Mouse (Mus musculus) liver, embryonic 14.5 days (tissue): ENCODE results near the gene Zbtb44. TPM values are rescaled to one million over a fixed set of nuclear protein-coding genes. Genes with fewer than 3 reads are reported as not detected.

Experiments used
- ATAC-seq: fragments of 200-750 bp; cut with Nextera tagmentation; 2 replicates; pipeline ENCODE4 v1.8.0; 2017; ENCODE audit warnings: moderate number of reproducible peaks, mild to moderate bottlenecking, moderate library complexity; ENCODE audit not compliant: insufficient read depth
- DNase-seq, 3 experiments: peaks; one replicate each; pipeline ENCODE4 v3.0.0-alpha.2; 2012 to 2013; ENCODE audit warnings: low read depth in 3 of 3, low spot score in 3 of 3
- H3K27ac ChIP-seq: fragments of 300-500 bp; sonication (generic); 2 replicates; pipeline ENCODE4 v1.5.1; 2014; ENCODE audit warnings: moderate library complexity, mild to moderate bottlenecking, control low read depth, inconsistent platforms
- H3K27me3 ChIP-seq: fragments of 300-500 bp; sonication (generic); 2 replicates; pipeline ENCODE4 v1.6.1; 2014; ENCODE audit warnings: mild to moderate bottlenecking, low read length, moderate library complexity; ENCODE audit not compliant: control insufficient read depth, insufficient read depth
- H3K36me3 ChIP-seq: fragments of 300-500 bp; sonication (generic); replicated peaks from 2 replicates; pipeline ENCODE4 v1.6.1; 2014; ENCODE audit warnings: low read depth; ENCODE audit not compliant: control insufficient read depth, insufficient read depth
- H3K4me1 ChIP-seq, 2 experiments: fragments of 200-500 bp in 1 of 2; fragments of 300-500 bp in 1 of 2; sonication (generic) in 1 of 2; replicated peaks; 2 replicates each; pipeline ENCODE4 v1.6.1; 2012 to 2014; ENCODE audit warnings: antibody characterized with exemption in 1 of 2, inconsistent platforms in 1 of 2, low read length in 1 of 2; ENCODE audit not compliant: control insufficient read depth in 2 of 2, insufficient read depth in 2 of 2
- H3K4me2 ChIP-seq: fragments of 300-500 bp; sonication (generic); 2 replicates; pipeline ENCODE4 v1.6.1; 2014; ENCODE audit warnings: low read depth, mild to moderate bottlenecking, control low read depth, moderate library complexity
- H3K4me3 ChIP-seq, 2 experiments: fragments of 200-500 bp in 1 of 2; fragments of 300-500 bp in 1 of 2; sonication (generic) in 1 of 2; 2 replicates each; pipeline ENCODE4 v1.5.1; 2012 to 2014; ENCODE audit warnings: low read depth in 2 of 2, low read length in 2 of 2, mild to moderate bottlenecking in 2 of 2, control low read depth in 1 of 2, inconsistent platforms in 1 of 2, moderate library complexity in 1 of 2; ENCODE audit not compliant: insufficient read depth in 1 of 2
- H3K9ac ChIP-seq: fragments of 300-500 bp; sonication (generic); replicated peaks from 2 replicates; pipeline ENCODE4 v1.6.1; 2014; ENCODE audit warnings: mild to moderate bottlenecking, control low read depth, moderate library complexity
- H3K9me3 ChIP-seq: fragments of 300-500 bp; sonication (generic); 2 replicates; pipeline ENCODE4 v1.6.1; 2016; ENCODE audit warnings: low read length, mixed read lengths; ENCODE audit not compliant: control insufficient read depth
- CTCF ChIP-seq: IDR thresholded peaks from 2 replicates; pipeline ENCODE4 v1.5.1; 2016; ENCODE audit warnings: antibody characterized with exemption, low read depth, control low read depth
- EP300 ChIP-seq: IDR thresholded peaks from 2 replicates; pipeline ENCODE4 v1.6.1; 2016; ENCODE audit warnings: antibody characterized with exemption, low read depth
- WGBS: fragments of 180-500 bp; shearing (Covaris S2); extraction: QIAGEN DNeasy Blood & Tissue Kit; methylation state at CpG from one replicate; pipeline ENCODE4 v1.1.7; 2014; ENCODE audit not compliant: insufficient replicate concordance; 5-methylcytosine and 5-hydroxymethylcytosine counted together
- polyA plus RNA-seq, 2 experiments: library from polyadenylated mRNA; depleted of rRNA in 1 of 2; stranded (reverse) in 1 of 2; unstranded in 1 of 2; fragments of >200 nt; fragmentation: Nextera tagmentation in 1 of 2; extraction: Ambion mirVana in 1 of 2; gene quantifications; 2 replicates each; pipeline versions ENCODE4 v1.2.1 to v1.2.3; 2012 to 2014

Zbtb44 gene
- polyA plus RNA-seq, 2 experiments = 4.0 to 6.3 TPM

- no peak overlapping the region for H3K4me3 ChIP-seq
- DNase-seq = no peak
- no peak overlapping the region for H3K4me2 ChIP-seq
- no peak overlapping the region for H3K9ac ChIP-seq
- TF ChIP-seq EP300 (no peak), CTCF (no peak)
- ATAC-seq = no peak
- H3K4me1 ChIP-seq = no peaks in the 10 kb centered on the region
- H3K27me3 ChIP-seq = no peaks in the 10 kb centered on the region
- 57% methylated on average over 4 of the region's 4 CpGs for WGBS
- no peaks in the 10 kb centered on the region for H3K9me3 ChIP-seq
- no peaks in the 10 kb centered on the region for H3K36me3 ChIP-seq
- H3K27ac ChIP-seq = no peak overlapping the region
Measured at GRCm38 (mm10) chr9:31012674-31013073, 17.8 kb upstream of the Zbtb44 start.

GRCm38 (mm10) chr9:31013415-31013814 lies 17.0 kb upstream of the Zbtb44 start:
- DNase-seq = no peak
- WGBS = 49% methylated on average over 4 of the region's 4 CpGs

GRCm38 (mm10) chr9:31017616-31018015 lies 12.8 kb upstream of the Zbtb44 start:
- 49% methylated on average over 4 of the region's 4 CpGs for WGBS
- no peaks in the 10 kb centered on the region for H3K4me1 ChIP-seq

More at GRCm38 (mm10) chr9:31013415-31013814, 17.0 kb upstream of the Zbtb44 start:
- ATAC-seq = no peak
- Histone ChIP-seq H3K9me3 (no peaks in the 10 kb centered on the region), H3K27me3 (no peaks in the 10 kb centered on the region), H3K9ac (no peak overlapping the region), H3K4me2 (no peak overlapping the region), H3K27ac (no peak overlapping the region), H3K36me3 (no peaks in the 10 kb centered on the region), H3K4me3 (no peak overlapping the region), H3K4me1 (no peaks in the 10 kb centered on the region)
- TF ChIP-seq EP300 (no peak), CTCF (no peak)

DNA sequence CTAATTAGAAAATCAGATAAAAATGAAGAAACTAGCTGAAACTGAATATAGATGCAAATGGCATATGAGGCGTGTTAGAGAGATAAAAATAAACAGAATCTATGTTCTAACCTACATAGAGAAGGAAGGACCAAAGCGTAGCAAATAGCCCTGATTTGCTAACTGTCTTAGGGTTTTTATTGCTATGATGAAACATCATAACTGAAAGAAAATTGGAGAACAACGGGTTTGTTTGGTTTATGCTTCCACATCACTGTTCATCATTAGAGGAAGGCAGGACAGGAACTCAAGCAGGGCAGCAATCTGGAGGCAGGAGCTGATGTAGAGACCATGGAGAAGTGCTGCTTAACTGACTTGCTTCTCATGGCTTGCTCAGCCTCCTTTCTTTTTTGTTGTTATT lies 12.3 kb upstream of the Zbtb44 start:
- Histone ChIP-seq H3K9ac (no peak overlapping the region), H3K4me3 (no peak overlapping the region), H3K4me2 (no peak overlapping the region), H3K27me3 (no peaks in the 10 kb centered on the region), H3K4me1 (no peaks in the 10 kb centered on the region), H3K36me3 (no peaks in the 10 kb centered on the region), H3K27ac (no peak overlapping the region), H3K9me3 (no peaks in the 10 kb centered on the region)
- no peak for ATAC-seq
- TF ChIP-seq CTCF (no peak), EP300 (no peak)
- DNase-seq = no peak
- 62% methylated on average over 3 of the region's 3 CpGs for WGBS

More at GRCm38 (mm10) chr9:31017616-31018015, 12.8 kb upstream of the Zbtb44 start:
- Histone ChIP-seq H3K27ac (no peak overlapping the region), H3K4me2 (no peak overlapping the region), H3K9ac (no peak overlapping the region), H3K4me3 (no peak overlapping the region), H3K9me3 (no peaks in the 10 kb centered on the region), H3K36me3 (no peaks in the 10 kb centered on the region), H3K27me3 (no peaks in the 10 kb centered on the region)
- no peak for ATAC-seq
- no peak for TF ChIP-seq EP300
- no peak for TF ChIP-seq CTCF
- DNase-seq = no peak

DNA sequence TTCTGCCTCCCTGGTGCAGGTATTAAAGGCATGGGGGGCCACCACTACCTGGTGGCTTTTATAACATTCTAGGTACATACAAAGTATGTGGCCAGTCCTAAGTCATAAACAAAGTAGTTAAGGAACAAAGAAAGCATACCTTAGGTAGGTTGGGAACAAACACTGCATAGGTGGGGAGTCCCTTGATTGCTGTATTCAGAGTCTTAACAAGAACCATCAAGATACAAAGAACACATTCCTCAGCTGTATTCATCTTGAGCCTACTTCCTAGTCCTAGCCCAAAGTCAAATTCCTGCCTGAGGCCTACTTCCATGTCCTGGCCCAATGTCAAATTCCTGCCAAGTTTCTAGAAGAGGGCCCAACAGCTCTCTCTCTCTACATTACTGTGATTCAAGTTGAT lies 11.7 kb upstream of the Zbtb44 start:
- H3K9me3 ChIP-seq = no peaks in the 10 kb centered on the region
- H3K27me3 ChIP-seq = no peaks in the 10 kb centered on the region
- H3K4me3 ChIP-seq = no peak overlapping the region
- H3K4me2 ChIP-seq = no peak overlapping the region
- no peak overlapping the region for H3K27ac ChIP-seq
- no peak for TF ChIP-seq EP300
- no peak for TF ChIP-seq CTCF
- ATAC-seq (no peak), DNase-seq (no peak)
- no peaks in the 10 kb centered on the region for H3K4me1 ChIP-seq
- no peak overlapping the region for H3K9ac ChIP-seq
- no peaks in the 10 kb centered on the region for H3K36me3 ChIP-seq
